ENCODE assay signal across 12 mouse cellular contexts in genomic region chr12:34722831-34723490, GRCm38 (mm10).
DNase-seq lines count a peak whose midpoint lies in the region; ATAC-seq lines count a peak whose summit lies in the region.
"Had no signal": no experiment of that assay in that cellular context is flagged by ENCODE, and none has a peak within 500 bp of the region (broad histone marks: within the 10 kb centered on the region; RNA-seq: fewer than 3 reads in every experiment).

No protein-coding gene starts in this region.

- no peak overlapping the region for H3K4me3 ChIP-seq in liver, embryonic 16.5 days (ENCODE audit: low read depth, low read length)

- no peaks in the 10 kb centered on the region for H3K36me3 ChIP-seq in liver, embryonic 16.5 days (ENCODE audit: control insufficient read depth, insufficient read depth)

- no peaks in the 10 kb centered on the region for H3K9me3 ChIP-seq in liver, embryonic 16.5 days (replicated peaks; ENCODE audit: control insufficient read depth, low read length)

- WGBS in liver, embryonic 16.5 days (ENCODE audit: insufficient replicate concordance) = 16% methylated on average over 7 of the region's 7 CpGs

- no peaks in the 10 kb centered on the region for H3K4me1 ChIP-seq in liver, embryonic 16.5 days (ENCODE audit: control insufficient read depth, low read depth, low read length)

- H3K27me3 ChIP-seq in liver, embryonic 16.5 days (ENCODE audit: control insufficient read depth, insufficient read depth, low read depth, low read length) = no peaks in the 10 kb centered on the region

- H3K27ac ChIP-seq in liver, embryonic 16.5 days (ENCODE audit: low read length) = no peak overlapping the region
- H3K27ac ChIP-seq: kidney, postnatal 0 days had no signal

- DNase-seq in heart, adult 11 months = peak; percentile 96
- no peak for DNase-seq in heart, adult 8-10 months (ENCODE audit: low spot score)
- peak; percentile 6 to 35 for DNase-seq in spleen, postnatal 36 days (ENCODE audit: low spot score in 2 of 2)
- DNase-seq in spleen, adult 12 weeks (ENCODE audit: low spot score) = no peak
- DNase-seq in skeletal muscle tissue, adult 2 months (ENCODE audit: low read depth, low spot score) = peak; percentile 16
- DNase-seq in left cerebral cortex, adult 18-20 months (ENCODE audit: low spot score in 2 of 2) = no peak
- no peak for DNase-seq in layer of hippocampus, adult 9-11 months
- DNase-seq: cerebellum, adult 18-20 months; left cerebral cortex, postnatal 4 days had no signal

- 0 out of 2 replicates have a peak overlapping the region, but pooled peaks have one; percentile 13 for H3K4me2 ChIP-seq in liver, embryonic 16.5 days (ENCODE audit: low read depth, low read length)

- no peak overlapping the region for H3K9ac ChIP-seq in liver, embryonic 16.5 days (ENCODE audit: low read depth, low read length)

- peak; percentile 41 for ATAC-seq in liver, embryonic 16.5 days (ENCODE audit: low read depth)
- ATAC-seq: inflammation-experienced regulatory T-cells, adult 6 months had no signal

Comparison
In these comparisons a context has a peak if more than half of its experiments do, and no peak if none do; other contexts are left out.
1. DNase-seq: peak in heart, adult 11 months (single experiment), spleen, postnatal 36 days (2 of 2) and skeletal muscle tissue, adult 2 months (single experiment); none in heart, adult 8-10 months (single experiment), spleen, adult 12 weeks (single experiment), left cerebral cortex, adult 18-20 months (0 of 2) and layer of hippocampus, adult 9-11 months (single experiment).